Mouse (Mus musculus) midbrain, embryonic 15.5 days (tissue): Measurements from ENCODE around the gene Eif4g3. TPM values are rescaled to one million over a fixed set of nuclear protein-coding genes. Genes with fewer than 3 reads are reported as not detected.
"Not testable (repeated sequence)": the region's sequence is repeated elsewhere in the genome, so short reads cannot be mapped to it uniquely, and the experiment has no call there.

Source experiments
- ATAC-seq: fragments of 200-750 bp; cut with Nextera tagmentation; replicated peaks from 2 replicates; pipeline ENCODE4 v1.8.0; 2017; ENCODE audit warnings: moderate TSS enrichment
- H3K27ac ChIP-seq: fragments of 300-500 bp; sonication (generic); 2 replicates; pipeline ENCODE4 v1.5.1; 2015; ENCODE audit warnings: mild to moderate bottlenecking, inconsistent platforms
- H3K27me3 ChIP-seq: fragments of 300-500 bp; sonication (generic); replicated peaks from 2 replicates; pipeline ENCODE4 v1.6.1; 2015; ENCODE audit warnings: inconsistent platforms
- H3K36me3 ChIP-seq: fragments of 300-500 bp; sonication (generic); replicated peaks from 2 replicates; pipeline ENCODE4 v1.6.1; 2015; ENCODE audit warnings: inconsistent platforms
- H3K4me1 ChIP-seq: fragments of 300-500 bp; sonication (generic); 2 replicates; pipeline ENCODE4 v1.6.1; 2015; ENCODE audit warnings: inconsistent platforms
- H3K4me2 ChIP-seq: fragments of 300-500 bp; sonication (generic); 2 replicates; pipeline ENCODE4 v1.6.1; 2015; ENCODE audit warnings: inconsistent platforms, mild to moderate bottlenecking, moderate library complexity
- H3K4me3 ChIP-seq: fragments of 300-500 bp; sonication (generic); 2 replicates; pipeline ENCODE4 v1.5.1; 2015; ENCODE audit warnings: mild to moderate bottlenecking, inconsistent platforms
- H3K9ac ChIP-seq: fragments of 300-500 bp; sonication (generic); 2 replicates; pipeline ENCODE4 v1.6.1; 2015; ENCODE audit warnings: mild to moderate bottlenecking, inconsistent platforms
- H3K9me3 ChIP-seq: fragments of 300-500 bp; sonication (generic); 2 replicates; pipeline ENCODE4 v1.6.1; 2016; ENCODE audit warnings: inconsistent platforms
- WGBS: fragments of 180-500 bp; shearing (Covaris S2); methylation state at CpG from one replicate; pipeline ENCODE4 v1.1.7; 2015; ENCODE audit warnings: mixed read lengths; 5-methylcytosine and 5-hydroxymethylcytosine counted together
- polyA plus RNA-seq: library from polyadenylated mRNA; unstranded; fragments of >200 nt; fragmentation: Nextera tagmentation; extraction: Ambion mirVana; gene quantifications from 2 replicates; pipeline ENCODE4 v1.2.1, GENCODE M21; 2015

Gene Eif4g3
- polyA plus RNA-seq, 1 experiment from 2014 or later = 58.5 TPM

- WGBS = 61% methylated on average over 9 of the region's 9 CpGs
- Histone ChIP-seq H3K27me3 (no peaks in the 10 kb centered on the region), H3K9me3 (no peaks in the 10 kb centered on the region), H3K9ac (no peak overlapping the region), H3K4me2 (no peak overlapping the region), H3K4me3 (no peak overlapping the region), H3K27ac (no peak overlapping the region), H3K36me3 (peaks cover 27% of the 10 kb centered on the region), H3K4me1 (no peaks in the 10 kb centered on the region)
- ATAC-seq = peak; percentile 43
Measured at GRCm38 (mm10) chr4:137963881-137964584, 28.8 kb upstream of the Eif4g3 start.

- WGBS = 94% methylated on average over 11 of the region's 11 CpGs
- no peaks in the 10 kb centered on the region for H3K27me3 ChIP-seq
- H3K4me1 ChIP-seq = no peaks in the 10 kb centered on the region
- H3K4me3 ChIP-seq = no peak overlapping the region
- H3K4me2 ChIP-seq = no peak overlapping the region
- ATAC-seq = no peak
- H3K27ac ChIP-seq = no peak overlapping the region
- no peaks in the 10 kb centered on the region for H3K9me3 ChIP-seq
- H3K36me3 ChIP-seq = peaks cover 22% of the 10 kb centered on the region
- H3K9ac ChIP-seq = no peak overlapping the region
Measured at GRCm38 (mm10) chr4:137964585-137964930, 28.3 kb upstream of the Eif4g3 start.

- no peak overlapping the region for H3K27ac ChIP-seq
- no peaks in the 10 kb centered on the region for H3K27me3 ChIP-seq
- H3K4me3 ChIP-seq = no peak overlapping the region
- no peak overlapping the region for H3K4me2 ChIP-seq
- WGBS = 8% methylated on average over 9 of the region's 9 CpGs
- no peaks in the 10 kb centered on the region for H3K4me1 ChIP-seq
- ATAC-seq = peak; percentile 55
- 0 out of 2 replicates have a peak, but pooled peaks cover 6% of the 10 kb centered on the region for H3K36me3 ChIP-seq
- H3K9me3 ChIP-seq = no peaks in the 10 kb centered on the region
- H3K9ac ChIP-seq = no peak overlapping the region
Measured at GRCm38 (mm10) chr4:137968203-137968602, 24.6 kb upstream of the Eif4g3 start.

- H3K9ac ChIP-seq, H3K9me3 ChIP-seq, H3K36me3 ChIP-seq, H3K4me2 ChIP-seq, H3K27ac ChIP-seq, H3K27me3 ChIP-seq, H3K4me3 ChIP-seq, H3K4me1 ChIP-seq: not testable (repeated sequence)
- no CpG with 5 or more reads among the region's 11 CpGs for WGBS
- peak; percentile 68 for ATAC-seq
Measured at GRCm38 (mm10) chr4:137970623-137971199, 22.1 kb upstream of the Eif4g3 start.

- not testable (repeated sequence) for H3K4me3 ChIP-seq, H3K27me3 ChIP-seq, H3K36me3 ChIP-seq, H3K9me3 ChIP-seq, H3K27ac ChIP-seq, H3K4me2 ChIP-seq, H3K9ac ChIP-seq, H3K4me1 ChIP-seq
- WGBS = no CpG with 5 or more reads among the region's 11 CpGs
- peak; percentile 34; the same call in 1 of the 2 replicates for ATAC-seq
Measured at GRCm38 (mm10) chr4:137974856-137975432, 17.9 kb upstream of the Eif4g3 start.

GRCm38 (mm10) chr4:137979066-137979644 is 13.7 kb upstream of the Eif4g3 start:
- H3K9me3 ChIP-seq = not testable (repeated sequence)

GRCm38 (mm10) chr4:137982869-137983268 is 10.0 kb upstream of the Eif4g3 start:
- Histone ChIP-seq H3K36me3 (no peaks in the 10 kb centered on the region), H3K4me3 (no peak overlapping the region), H3K27me3 (no peaks in the 10 kb centered on the region), H3K4me2 (no peak overlapping the region), H3K9ac (no peak overlapping the region), H3K4me1 (no peaks in the 10 kb centered on the region), H3K27ac (no peak overlapping the region), H3K9me3 (no peaks in the 10 kb centered on the region)
- 82% methylated on average over 1 of the region's 1 CpGs for WGBS
- ATAC-seq = no peak

More at GRCm38 (mm10) chr4:137979066-137979644, 13.7 kb upstream of the Eif4g3 start:
- not testable (repeated sequence) for H3K4me3 ChIP-seq, H3K36me3 ChIP-seq, H3K4me1 ChIP-seq, H3K9ac ChIP-seq, H3K27ac ChIP-seq, H3K27me3 ChIP-seq, H3K4me2 ChIP-seq
- peak; percentile 64 for ATAC-seq
- WGBS = no CpG with 5 or more reads among the region's 11 CpGs

GRCm38 (mm10) chr4:137984212-137984611 is 8.6 kb upstream of the Eif4g3 start:
- no peak overlapping the region for H3K4me3 ChIP-seq
- H3K9ac ChIP-seq = no peak overlapping the region
- H3K9me3 ChIP-seq = no peaks in the 10 kb centered on the region
- no peaks in the 10 kb centered on the region for H3K27me3 ChIP-seq
- 39% methylated on average over 10 of the region's 10 CpGs for WGBS
- no peak for ATAC-seq
- no peaks in the 10 kb centered on the region for H3K4me1 ChIP-seq
- no peaks in the 10 kb centered on the region for H3K36me3 ChIP-seq
- H3K27ac ChIP-seq = no peak overlapping the region
- H3K4me2 ChIP-seq = no peak overlapping the region

GRCm38 (mm10) chr4:137984746-137985145 is 8.1 kb upstream of the Eif4g3 start:
- H3K27ac ChIP-seq = no peak overlapping the region
- no peaks in the 10 kb centered on the region for H3K9me3 ChIP-seq
- no peak for ATAC-seq
- H3K27me3 ChIP-seq = no peaks in the 10 kb centered on the region
- 86% methylated on average over 5 of the region's 5 CpGs for WGBS
- no peaks in the 10 kb centered on the region for H3K4me1 ChIP-seq
- no peak overlapping the region for H3K4me3 ChIP-seq
- H3K36me3 ChIP-seq = no peaks in the 10 kb centered on the region
- no peak overlapping the region for H3K9ac ChIP-seq
- H3K4me2 ChIP-seq = no peak overlapping the region

GRCm38 (mm10) chr4:137989426-137989825 is 3.4 kb upstream of the Eif4g3 start:
- no peak for ATAC-seq
- WGBS = 83% methylated on average over 5 of the region's 5 CpGs
- no peak overlapping the region for H3K4me2 ChIP-seq
- peaks cover 6% of the 10 kb centered on the region; the same call in 1 of the 2 replicates for H3K4me1 ChIP-seq
- H3K27me3 ChIP-seq = no peaks in the 10 kb centered on the region
- H3K9me3 ChIP-seq = no peaks in the 10 kb centered on the region
- H3K4me3 ChIP-seq = no peak overlapping the region
- H3K36me3 ChIP-seq = no peaks in the 10 kb centered on the region
- H3K9ac ChIP-seq = no peak overlapping the region
- H3K27ac ChIP-seq = no peak overlapping the region

- H3K4me3 ChIP-seq = no peak overlapping the region
- H3K27ac ChIP-seq = no peak overlapping the region
- H3K27me3 ChIP-seq = no peaks in the 10 kb centered on the region
- H3K4me2 ChIP-seq = no peak overlapping the region
- WGBS = 73% methylated on average over 4 of the region's 4 CpGs
- ATAC-seq = no peak
- no peaks in the 10 kb centered on the region for H3K9me3 ChIP-seq
- H3K9ac ChIP-seq = no peak overlapping the region
- peaks cover 15% of the 10 kb centered on the region for H3K4me1 ChIP-seq
- H3K36me3 ChIP-seq = no peaks in the 10 kb centered on the region
Measured at GRCm38 (mm10) chr4:137990433-137990832, 2.4 kb upstream of the Eif4g3 start.

- WGBS = 58% methylated on average over 7 of the region's 7 CpGs
- no peak overlapping the region for H3K9ac ChIP-seq
- no peak overlapping the region for H3K4me2 ChIP-seq
- ATAC-seq = no peak
- H3K4me3 ChIP-seq = no peak overlapping the region
- H3K4me1 ChIP-seq = peaks cover 23% of the 10 kb centered on the region
- no peaks in the 10 kb centered on the region for H3K36me3 ChIP-seq
- no peaks in the 10 kb centered on the region for H3K9me3 ChIP-seq
- no peaks in the 10 kb centered on the region for H3K27me3 ChIP-seq
- no peak overlapping the region for H3K27ac ChIP-seq
Measured at GRCm38 (mm10) chr4:137991240-137991639, 1.6 kb upstream of the Eif4g3 start.
